Mouse (Mus musculus) liver, adult 2 months (tissue): ENCODE data around the gene Slc22a17.

Source experiments
- CTCF ChIP-seq: fragments of 200-500 bp; IDR thresholded peaks from 2 replicates; pipeline ENCODE4 v1.5.1; 2011; ENCODE audit warnings: low read depth, low read length, control low read depth
- POLR2A ChIP-seq: fragments of 200-500 bp; IDR thresholded peaks from 2 replicates; pipeline ENCODE4 v1.6.1; 2011; ENCODE audit warnings: low read length, control low read depth; ENCODE audit not compliant: insufficient read depth; ENCODE audit errors: extremely low read depth

- TF ChIP-seq POLR2A (no peak), CTCF (no peak)
Measured at GRCm38 (mm10) chr14:54936831-54937160, 23.9 kb upstream of the Slc22a17 start.
